Mouse (Mus musculus) midbrain, embryonic 15.5 days (tissue): ENCODE data around the gene Gnl2. TPM values are rescaled to one million over a fixed set of nuclear protein-coding genes. Genes with fewer than 3 reads are reported as not detected.

ENCODE experiments used
- ATAC-seq: fragments of 200-750 bp; cut with Nextera tagmentation; replicated peaks from 2 replicates; pipeline ENCODE4 v1.8.0; 2017; ENCODE audit warnings: moderate TSS enrichment
- H3K27ac ChIP-seq: fragments of 300-500 bp; sonication (generic); 2 replicates; pipeline ENCODE4 v1.5.1; 2015; ENCODE audit warnings: mild to moderate bottlenecking, inconsistent platforms
- H3K27me3 ChIP-seq: fragments of 300-500 bp; sonication (generic); replicated peaks from 2 replicates; pipeline ENCODE4 v1.6.1; 2015; ENCODE audit warnings: inconsistent platforms
- H3K36me3 ChIP-seq: fragments of 300-500 bp; sonication (generic); replicated peaks from 2 replicates; pipeline ENCODE4 v1.6.1; 2015; ENCODE audit warnings: inconsistent platforms
- H3K4me1 ChIP-seq: fragments of 300-500 bp; sonication (generic); 2 replicates; pipeline ENCODE4 v1.6.1; 2015; ENCODE audit warnings: inconsistent platforms
- H3K4me2 ChIP-seq: fragments of 300-500 bp; sonication (generic); 2 replicates; pipeline ENCODE4 v1.6.1; 2015; ENCODE audit warnings: inconsistent platforms, mild to moderate bottlenecking, moderate library complexity
- H3K4me3 ChIP-seq: fragments of 300-500 bp; sonication (generic); 2 replicates; pipeline ENCODE4 v1.5.1; 2015; ENCODE audit warnings: mild to moderate bottlenecking, inconsistent platforms
- H3K9ac ChIP-seq: fragments of 300-500 bp; sonication (generic); 2 replicates; pipeline ENCODE4 v1.6.1; 2015; ENCODE audit warnings: mild to moderate bottlenecking, inconsistent platforms
- H3K9me3 ChIP-seq: fragments of 300-500 bp; sonication (generic); 2 replicates; pipeline ENCODE4 v1.6.1; 2016; ENCODE audit warnings: inconsistent platforms
- WGBS: fragments of 180-500 bp; shearing (Covaris S2); methylation state at CpG from one replicate; pipeline ENCODE4 v1.1.7; 2015; ENCODE audit warnings: mixed read lengths; 5-methylcytosine and 5-hydroxymethylcytosine counted together
- polyA plus RNA-seq: library from polyadenylated mRNA; unstranded; fragments of >200 nt; fragmentation: Nextera tagmentation; extraction: Ambion mirVana; gene quantifications from 2 replicates; pipeline ENCODE4 v1.2.1, GENCODE M21; 2015

Gene Gnl2
- 96.9 and 104 TPM in 2 replicates for polyA plus RNA-seq

GRCm38 (mm10) chr4:125015806-125016635, at the start of gene Gnl2:
Gene Gnl2, plus strand, starts transcription at chr4:125016585.
- Histone ChIP-seq H3K9me3 (no peaks in the 10 kb centered on the region), H3K36me3 (no peaks in the 10 kb centered on the region), H3K4me1 (no peaks in the 10 kb centered on the region), H3K4me3 (no peak within 1 kb of the TSS), H3K27ac (no peak within 1 kb of the TSS), H3K27me3 (no peaks in the 10 kb centered on the region), H3K4me2 (no peak within 1 kb of the TSS), H3K9ac (no peak within 1 kb of the TSS)
- ATAC-seq: no peak
- 89% methylated on average over 10 of the region's 10 CpGs for WGBS

DNA sequence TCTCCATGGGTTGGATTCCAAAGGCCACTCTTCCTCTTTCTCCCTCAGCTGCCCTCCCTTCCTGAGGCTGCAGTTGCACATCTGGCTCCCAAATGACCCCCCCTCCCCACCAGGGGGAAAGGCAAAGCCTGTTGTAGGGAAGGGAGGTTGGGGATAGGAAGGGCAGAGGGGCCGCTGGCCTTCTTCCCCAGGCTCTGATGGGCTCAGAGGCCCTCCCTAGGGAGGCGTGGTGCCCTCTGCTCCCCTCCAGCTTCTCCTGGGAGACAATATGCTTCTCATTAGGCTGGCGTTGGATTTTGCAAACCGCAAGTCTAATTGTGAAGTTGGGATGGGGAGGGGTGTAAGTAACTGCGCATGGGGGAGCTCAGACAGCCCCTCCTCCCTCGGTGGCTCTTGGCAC, 47.7 kb upstream of the Gnl2 start:
- H3K4me3 ChIP-seq: no peak overlapping the region
- no peaks in the 10 kb centered on the region for H3K9me3 ChIP-seq
- peaks cover 21% of the 10 kb centered on the region for H3K4me1 ChIP-seq
- 46% methylated on average over 6 of the region's 6 CpGs for WGBS
- no peak overlapping the region for H3K27ac ChIP-seq
- no peak for ATAC-seq
- H3K36me3 ChIP-seq: no peaks in the 10 kb centered on the region
- H3K27me3 ChIP-seq: no peaks in the 10 kb centered on the region
- H3K4me2 ChIP-seq: no peak overlapping the region
- H3K9ac ChIP-seq: no peak overlapping the region

DNA sequence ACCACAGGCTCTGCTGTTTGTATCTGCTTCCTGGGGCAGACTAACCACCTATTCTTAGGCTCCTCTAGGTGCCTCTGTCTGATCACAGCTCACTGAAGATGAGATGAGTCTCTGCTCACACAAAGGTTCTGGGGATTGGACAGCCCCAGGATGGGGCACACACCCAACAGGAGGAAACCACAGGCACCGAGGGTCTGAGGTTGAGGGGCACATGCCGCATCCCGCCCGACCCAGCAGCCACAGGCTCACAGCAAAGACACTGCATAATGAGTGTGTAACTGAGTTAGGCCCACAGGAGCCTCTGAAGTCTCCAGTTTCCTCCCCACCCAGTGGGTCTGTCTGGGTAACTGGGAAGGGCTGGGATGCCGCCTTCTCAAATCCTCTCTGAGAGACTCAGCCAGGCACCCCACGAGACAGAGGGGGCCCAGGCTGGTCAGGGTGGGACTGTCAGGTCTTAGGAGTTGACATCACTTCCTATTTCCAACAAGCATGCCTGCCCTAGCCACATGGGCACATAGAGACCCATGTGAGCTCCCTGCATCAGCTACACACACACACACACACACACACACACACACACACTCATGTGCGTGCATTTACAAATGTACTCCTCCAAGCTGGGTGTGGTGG, 47.1 kb upstream of the Gnl2 start:
- Histone ChIP-seq H3K36me3 (no peaks in the 10 kb centered on the region), H3K4me1 (peaks cover 21% of the 10 kb centered on the region), H3K4me2 (no peak overlapping the region), H3K9me3 (no peaks in the 10 kb centered on the region), H3K27me3 (no peaks in the 10 kb centered on the region), H3K4me3 (no peak overlapping the region), H3K27ac (no peak overlapping the region), H3K9ac (no peak overlapping the region)
- ATAC-seq: no peak
- 74% methylated on average over 7 of the region's 7 CpGs for WGBS

GRCm38 (mm10) chr4:124970194-124970593, 46.2 kb upstream of the Gnl2 start:
- peak overlapping the region; percentile 65; the same call in 1 of the 2 replicates for H3K27ac ChIP-seq
- H3K9me3 ChIP-seq: no peaks in the 10 kb centered on the region
- H3K4me1 ChIP-seq: peaks cover 18% of the 10 kb centered on the region
- no peaks in the 10 kb centered on the region for H3K27me3 ChIP-seq
- H3K36me3 ChIP-seq: no peaks in the 10 kb centered on the region
- 73% methylated on average over 11 of the region's 11 CpGs for WGBS
- no peak overlapping the region for H3K4me2 ChIP-seq
- no peak overlapping the region for H3K4me3 ChIP-seq
- no peak overlapping the region for H3K9ac ChIP-seq
- ATAC-seq: 0 out of 2 replicates have a peak, but pooled peaks have one; percentile 55

DNA sequence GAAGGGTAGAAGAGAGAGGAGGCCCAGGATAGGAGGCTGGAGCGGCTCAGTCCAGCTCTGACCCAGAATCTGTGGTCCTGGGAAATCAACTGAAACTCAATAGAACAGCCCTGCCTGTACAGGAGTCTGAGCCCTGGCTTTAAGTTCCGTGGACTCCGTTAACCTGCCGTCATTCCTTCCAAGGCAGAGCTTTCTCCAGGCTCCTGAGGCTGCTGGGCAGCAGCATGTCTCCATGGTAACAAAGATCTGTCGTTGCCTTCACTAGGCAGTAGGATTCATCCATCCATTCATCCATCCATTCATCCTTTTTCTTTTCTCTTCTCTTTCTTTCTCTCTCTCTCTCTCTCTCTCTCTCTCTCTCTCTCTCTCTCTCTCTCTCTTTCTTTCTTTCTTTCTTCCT, 45.7 kb upstream of the Gnl2 start:
- WGBS: 19% methylated on average over 5 of the region's 5 CpGs
- Histone ChIP-seq H3K27ac (peak overlapping the region; percentile 65), H3K4me3 (no peak overlapping the region), H3K9me3 (no peaks in the 10 kb centered on the region), H3K4me1 (peaks cover 16% of the 10 kb centered on the region), H3K9ac (no peak overlapping the region), H3K27me3 (no peaks in the 10 kb centered on the region), H3K4me2 (no peak overlapping the region), H3K36me3 (no peaks in the 10 kb centered on the region)
- peak; percentile 82 for ATAC-seq

DNA sequence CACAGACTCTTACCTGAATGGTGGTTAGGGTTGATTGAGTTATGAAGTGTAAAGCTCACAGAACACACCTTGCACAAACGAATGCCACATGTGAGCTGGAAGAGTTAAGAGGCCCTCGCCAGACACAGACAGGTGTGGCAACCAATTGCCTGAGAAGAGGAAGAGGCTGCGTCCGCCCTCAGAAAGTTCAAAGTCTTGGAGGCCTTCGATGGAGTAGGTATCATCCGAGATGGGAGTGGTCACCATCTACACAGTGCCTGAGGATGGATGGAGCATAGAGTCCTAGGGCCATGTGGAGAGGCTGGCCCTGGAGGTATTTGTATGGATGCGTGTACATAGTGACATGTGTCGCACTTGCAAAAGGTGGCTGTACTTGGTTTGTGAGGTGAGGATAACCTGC, 45.3 kb upstream of the Gnl2 start:
- Histone ChIP-seq H3K27ac (peak overlapping the region; percentile 21; the same call in 1 of the 2 replicates), H3K4me2 (no peak overlapping the region), H3K27me3 (no peaks in the 10 kb centered on the region), H3K4me3 (no peak overlapping the region), H3K9ac (no peak overlapping the region), H3K36me3 (no peaks in the 10 kb centered on the region), H3K9me3 (no peaks in the 10 kb centered on the region), H3K4me1 (peaks cover 16% of the 10 kb centered on the region)
- WGBS: 86% methylated on average over 8 of the region's 8 CpGs
- ATAC-seq: 0 out of 2 replicates have a peak, but pooled peaks have one; percentile 21

DNA sequence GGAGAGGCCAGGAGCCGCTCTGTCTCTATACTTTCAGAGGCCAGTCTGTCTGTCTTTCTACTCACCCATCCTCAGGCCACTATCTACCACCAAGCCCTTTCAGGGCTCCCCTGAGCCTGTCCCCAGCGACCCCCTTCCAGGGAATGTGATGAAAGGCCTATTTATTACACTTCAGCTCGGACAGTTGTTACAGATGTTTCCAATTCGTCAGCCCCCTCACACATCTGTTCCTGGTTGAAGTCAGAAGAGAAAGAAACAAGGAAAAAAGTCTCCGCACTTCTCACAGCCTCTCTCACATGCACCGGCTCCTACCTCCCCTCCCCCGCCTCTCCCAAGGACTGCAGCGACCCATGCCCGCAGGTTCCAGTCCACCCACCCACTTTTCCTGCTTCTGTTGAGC, 44.1 kb upstream of the Gnl2 start:
- Histone ChIP-seq H3K36me3 (no peaks in the 10 kb centered on the region), H3K27me3 (no peaks in the 10 kb centered on the region), H3K27ac (no peak overlapping the region), H3K4me1 (peaks cover 16% of the 10 kb centered on the region), H3K4me3 (no peak overlapping the region), H3K9me3 (no peaks in the 10 kb centered on the region), H3K4me2 (no peak overlapping the region), H3K9ac (no peak overlapping the region)
- ATAC-seq: no peak
- WGBS: 70% methylated on average over 9 of the region's 9 CpGs

DNA sequence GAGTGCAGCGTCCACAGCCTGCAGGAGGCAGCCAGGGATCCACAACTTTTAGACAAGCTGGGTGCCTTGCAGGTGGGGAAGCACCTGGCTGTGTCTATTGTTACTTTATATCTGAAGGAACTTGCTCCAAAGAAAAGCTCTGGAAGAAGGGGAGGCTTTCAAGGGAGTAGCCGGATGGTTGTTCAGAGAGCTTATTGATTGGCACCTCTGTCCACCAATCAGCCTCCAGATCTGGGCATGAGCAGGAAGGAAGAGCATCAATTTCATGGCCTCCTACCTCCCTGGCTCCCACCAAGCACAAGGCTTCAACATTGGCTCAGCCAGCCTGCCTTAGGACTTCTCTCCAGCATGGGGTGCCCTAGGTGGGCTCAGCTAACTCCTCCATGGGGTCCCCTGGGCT, 43.1 kb upstream of the Gnl2 start:
- H3K27ac ChIP-seq: no peak overlapping the region
- H3K4me2 ChIP-seq: no peak overlapping the region
- H3K36me3 ChIP-seq: no peaks in the 10 kb centered on the region
- no peaks in the 10 kb centered on the region for H3K27me3 ChIP-seq
- 79% methylated on average over 2 of the region's 2 CpGs for WGBS
- no peak overlapping the region for H3K9ac ChIP-seq
- ATAC-seq: no peak
- H3K4me3 ChIP-seq: no peak overlapping the region
- peaks cover 16% of the 10 kb centered on the region for H3K4me1 ChIP-seq
- H3K9me3 ChIP-seq: no peaks in the 10 kb centered on the region

DNA sequence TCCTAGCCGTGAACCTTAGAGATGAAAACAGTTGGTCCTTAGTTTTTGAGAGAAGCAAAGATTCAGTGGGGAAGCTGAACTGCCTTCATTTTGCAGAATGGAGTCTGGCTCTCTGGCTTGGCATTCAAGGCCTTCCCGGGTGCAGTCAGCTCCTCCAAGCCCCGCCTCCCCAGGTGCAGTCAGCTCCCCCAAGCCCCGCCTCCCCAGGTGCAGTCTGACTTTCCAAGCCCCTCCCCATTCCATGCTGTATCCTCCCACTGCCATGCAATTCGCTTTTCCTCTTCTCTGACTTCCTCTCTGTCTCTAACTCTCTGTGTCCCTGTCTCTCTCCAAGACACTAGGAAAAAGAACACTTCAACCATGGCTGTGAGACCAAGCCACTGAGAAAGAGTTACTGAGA, 38.2 kb upstream of the Gnl2 start:
- ATAC-seq: no peak
- WGBS: 49% methylated on average over 5 of the region's 5 CpGs

GRCm38 (mm10) chr4:124983893-124984526, 32.4 kb upstream of the Gnl2 start:
- H3K4me3 ChIP-seq: no peak overlapping the region
- no peaks in the 10 kb centered on the region for H3K36me3 ChIP-seq
- H3K9me3 ChIP-seq: no peaks in the 10 kb centered on the region
- peaks cover 60% of the 10 kb centered on the region for H3K27me3 ChIP-seq
- no peak overlapping the region for H3K9ac ChIP-seq
- H3K27ac ChIP-seq: no peak overlapping the region
- ATAC-seq: no peak
- H3K4me2 ChIP-seq: no peak overlapping the region
- 16% methylated on average over 9 of the region's 9 CpGs for WGBS
- H3K4me1 ChIP-seq: peaks cover 34% of the 10 kb centered on the region

More for the DNA sequence above, 38.2 kb upstream of the Gnl2 start:
- H3K9ac ChIP-seq: no peak overlapping the region
- no peak overlapping the region for H3K4me2 ChIP-seq
- no peak overlapping the region for H3K27ac ChIP-seq
- H3K4me1 ChIP-seq: peaks cover 6% of the 10 kb centered on the region
- no peak overlapping the region for H3K4me3 ChIP-seq
- H3K36me3 ChIP-seq: no peaks in the 10 kb centered on the region
- H3K27me3 ChIP-seq: peaks cover 6% of the 10 kb centered on the region; the same call in 1 of the 2 replicates
- H3K9me3 ChIP-seq: no peaks in the 10 kb centered on the region

DNA sequence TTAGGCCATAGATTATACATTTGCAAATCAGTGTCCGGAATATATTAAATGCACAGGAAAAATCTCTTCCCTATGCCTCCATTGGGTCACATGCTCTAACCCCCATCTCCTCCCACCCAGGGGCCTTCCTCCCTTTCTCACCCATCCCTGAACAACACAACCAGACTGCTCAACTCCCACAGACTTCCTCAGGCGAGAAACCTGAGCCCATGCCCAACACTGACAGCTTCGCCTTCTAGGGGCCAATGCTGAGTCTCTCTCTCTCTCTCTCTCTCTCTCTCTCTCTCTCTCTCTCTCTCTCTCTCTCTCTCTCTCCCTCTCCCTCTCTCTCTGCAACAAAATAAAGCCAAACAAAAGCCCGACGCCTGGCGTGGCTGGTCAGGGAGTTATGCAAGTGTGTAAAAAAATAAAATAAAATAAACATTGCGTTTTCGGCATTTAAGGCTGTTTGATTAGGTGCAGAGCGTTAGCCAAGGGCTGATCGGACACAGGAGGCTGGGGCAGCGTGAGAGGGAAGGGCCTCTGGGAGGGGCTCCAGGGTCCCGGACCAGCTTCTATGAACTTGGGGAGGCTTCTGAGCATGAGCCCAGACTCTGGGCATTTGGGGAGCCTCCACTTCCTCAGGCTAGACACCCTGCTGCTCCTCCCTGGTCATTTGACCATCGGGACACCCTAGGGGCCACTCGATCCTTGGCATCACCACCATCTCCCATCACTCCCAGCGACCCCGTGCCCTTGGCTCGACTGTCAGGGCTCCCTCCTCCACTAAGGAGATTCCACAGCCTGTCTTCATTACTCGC, 31.3 kb upstream of the Gnl2 start:
- Histone ChIP-seq H3K9ac (no peak overlapping the region), H3K4me3 (no peak overlapping the region), H3K27ac (no peak overlapping the region), H3K36me3 (no peaks in the 10 kb centered on the region), H3K4me2 (no peak overlapping the region), H3K27me3 (peaks cover 69% of the 10 kb centered on the region), H3K9me3 (no peaks in the 10 kb centered on the region), H3K4me1 (peaks cover 33% of the 10 kb centered on the region)
- WGBS: 10% methylated on average over 18 of the region's 18 CpGs
- ATAC-seq: no peak
